Mouse (Mus musculus) heart, embryonic 15.5 days (tissue): Measurements from ENCODE around the gene Commd4. TPM values are rescaled to one million over a fixed set of nuclear protein-coding genes. Genes with fewer than 3 reads are reported as not detected.

Experiments used
- ATAC-seq: fragments of 200-750 bp; cut with Nextera tagmentation; replicated peaks from 2 replicates; pipeline ENCODE4 v1.8.0; 2017; ENCODE audit warnings: low read depth, moderate TSS enrichment; ENCODE audit not compliant: insufficient number of reproducible peaks, insufficient read depth, low FRiP score
- H3K27ac ChIP-seq: fragments of 300-500 bp; sonication (generic); 2 replicates; pipeline ENCODE4 v1.5.1; 2015; ENCODE audit warnings: mild to moderate bottlenecking, inconsistent platforms
- H3K27me3 ChIP-seq: fragments of 300-500 bp; sonication (generic); 2 replicates; pipeline ENCODE4 v1.6.1; 2015; ENCODE audit warnings: inconsistent platforms
- H3K36me3 ChIP-seq: fragments of 300-500 bp; sonication (generic); 2 replicates; pipeline ENCODE4 v1.6.1; 2015; ENCODE audit warnings: mild to moderate bottlenecking, inconsistent platforms
- H3K4me1 ChIP-seq: fragments of 300-500 bp; sonication (generic); replicated peaks from 2 replicates; pipeline ENCODE4 v1.6.1; 2015; ENCODE audit warnings: inconsistent platforms
- H3K4me2 ChIP-seq: fragments of 300-500 bp; sonication (generic); 2 replicates; pipeline ENCODE4 v1.6.1; 2015; ENCODE audit warnings: inconsistent platforms, mild to moderate bottlenecking, moderate library complexity
- H3K4me3 ChIP-seq: fragments of 300-500 bp; sonication (generic); 2 replicates; pipeline ENCODE4 v1.5.1; 2015; ENCODE audit warnings: mild to moderate bottlenecking, inconsistent platforms
- H3K9ac ChIP-seq: fragments of 300-500 bp; sonication (generic); 2 replicates; pipeline ENCODE4 v1.6.1; 2015; ENCODE audit warnings: mild to moderate bottlenecking, inconsistent platforms
- H3K9me3 ChIP-seq: fragments of 300-500 bp; sonication (generic); replicated peaks from 2 replicates; pipeline ENCODE4 v1.6.1; 2016; ENCODE audit warnings: inconsistent platforms
- WGBS: fragments of 180-500 bp; shearing (Covaris S2); methylation state at CpG from one replicate; pipeline ENCODE4 v1.1.7; 2015; ENCODE audit warnings: mixed read lengths; 5-methylcytosine and 5-hydroxymethylcytosine counted together
- polyA plus RNA-seq: library from polyadenylated mRNA; unstranded; fragments of >200 nt; fragmentation: Nextera tagmentation; extraction: Ambion mirVana; gene quantifications from 2 replicates; pipeline ENCODE4 v1.2.1, GENCODE M21; 2015

The Commd4 gene
- polyA plus RNA-seq, 1 experiment from 2014 or later, result 57.7 TPM

- 84% methylated on average over 8 of the region's 8 CpGs for WGBS
- no peak for ATAC-seq
- Histone ChIP-seq H3K4me2 (no peak overlapping the region), H3K27ac (no peak overlapping the region), H3K27me3 (no peaks in the 10 kb centered on the region), H3K36me3 (peaks cover 13% of the 10 kb centered on the region), H3K4me3 (peak overlapping the region; percentile 91; the same call in 1 of the 2 replicates), H3K9me3 (no peaks in the 10 kb centered on the region), H3K9ac (no peak overlapping the region), H3K4me1 (peaks cover 13% of the 10 kb centered on the region)
Observed at GRCm38 (mm10) chr9:57156823-57157222, 1.3 kb downstream of the Commd4 start.

GRCm38 (mm10) chr9:57156383-57156782 lies 1.7 kb downstream of the Commd4 start:
- Histone ChIP-seq H3K4me3 (no peak overlapping the region), H3K4me2 (no peak overlapping the region), H3K36me3 (peaks cover 13% of the 10 kb centered on the region), H3K4me1 (peaks cover 13% of the 10 kb centered on the region), H3K27me3 (no peaks in the 10 kb centered on the region), H3K9ac (no peak overlapping the region), H3K9me3 (no peaks in the 10 kb centered on the region), H3K27ac (no peak overlapping the region)
- ATAC-seq, result no peak
- 92% methylated on average over 7 of the region's 7 CpGs for WGBS

DNA sequence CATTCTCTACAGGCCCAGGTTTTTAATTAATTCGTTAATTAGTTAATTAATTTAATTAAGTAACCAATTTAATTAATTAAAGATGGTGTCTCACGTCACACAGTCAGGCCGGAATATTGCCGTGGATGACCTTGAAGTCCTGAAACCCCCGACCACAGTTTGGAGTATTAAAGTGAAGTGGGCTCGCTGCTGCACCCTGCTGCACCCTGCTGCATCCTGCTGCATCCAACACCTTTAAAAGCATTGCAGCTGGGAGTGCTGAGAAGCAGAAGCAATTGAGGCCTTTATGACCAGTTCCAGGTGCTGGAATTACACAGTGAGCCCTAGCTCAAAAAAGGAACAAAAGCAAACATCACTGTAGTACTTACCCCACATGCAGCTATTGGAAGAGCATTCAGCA lies 5.8 kb downstream of the Commd4 start:
- H3K27ac ChIP-seq, result no peak overlapping the region
- no peaks in the 10 kb centered on the region for H3K27me3 ChIP-seq
- H3K4me3 ChIP-seq, result no peak overlapping the region
- H3K36me3 ChIP-seq, result peaks cover 13% of the 10 kb centered on the region
- 49% methylated on average over 6 of the region's 6 CpGs for WGBS
- no peak overlapping the region for H3K9ac ChIP-seq
- H3K4me2 ChIP-seq, result no peak overlapping the region
- peaks cover 11% of the 10 kb centered on the region for H3K4me1 ChIP-seq
- H3K9me3 ChIP-seq, result no peaks in the 10 kb centered on the region
- ATAC-seq, result no peak

- Histone ChIP-seq H3K27me3 (no peaks in the 10 kb centered on the region), H3K4me3 (no peak overlapping the region), H3K9me3 (no peaks in the 10 kb centered on the region), H3K4me1 (peaks cover 13% of the 10 kb centered on the region), H3K27ac (no peak overlapping the region), H3K36me3 (peaks cover 7% of the 10 kb centered on the region), H3K9ac (no peak overlapping the region), H3K4me2 (no peak overlapping the region)
- 75% methylated on average over 5 of the region's 5 CpGs for WGBS
- no peak for ATAC-seq
Observed at GRCm38 (mm10) chr9:57150192-57150591, 7.9 kb downstream of the Commd4 start.

DNA sequence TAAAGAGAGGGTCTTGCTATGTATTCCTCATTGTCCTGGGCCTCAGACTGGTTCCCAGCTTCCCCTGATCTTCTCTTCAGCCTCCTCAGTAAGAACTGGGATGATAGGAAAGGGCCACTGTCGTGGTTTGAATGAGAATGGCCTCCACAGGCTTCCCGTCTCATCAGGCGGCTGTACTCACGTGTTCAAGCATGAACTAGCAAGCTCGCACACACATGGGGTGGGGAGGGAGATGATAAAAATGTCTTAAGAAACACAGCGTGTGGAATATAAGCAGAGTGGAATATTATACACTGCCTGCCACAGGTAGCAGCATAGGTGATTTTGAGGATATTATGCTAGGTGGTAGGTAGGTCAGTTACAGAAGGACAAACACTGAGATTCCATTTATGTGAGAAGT lies 9.1 kb downstream of the Commd4 start:
- Histone ChIP-seq H3K4me3 (peak overlapping the region; percentile 63; the same call in 1 of the 2 replicates), H3K9me3 (no peaks in the 10 kb centered on the region), H3K27ac (peak overlapping the region; percentile 87; the same call in 1 of the 2 replicates), H3K4me1 (peaks cover 13% of the 10 kb centered on the region), H3K36me3 (no peaks in the 10 kb centered on the region), H3K4me2 (peak overlapping the region; percentile 87), H3K27me3 (no peaks in the 10 kb centered on the region), H3K9ac (no peak overlapping the region; the same call in 1 of the 2 replicates)
- WGBS, result 75% methylated on average over 6 of the region's 6 CpGs
- no peak for ATAC-seq

GRCm38 (mm10) chr9:57148144-57148878 lies 9.8 kb downstream of the Commd4 start, which contains the start of gene Neil1:
Gene Neil1, minus strand, starts transcription at chr9:57148305.
- no peaks in the 10 kb centered on the region for H3K27me3 ChIP-seq
- peak within 1 kb of the TSS; percentile 87 for H3K27ac ChIP-seq
- peak; percentile 89 for ATAC-seq
- no peaks in the 10 kb centered on the region for H3K9me3 ChIP-seq
- H3K9ac ChIP-seq, result peak within 1 kb of the TSS; percentile 74
- WGBS, result 1% methylated on average over 27 of the region's 27 CpGs
- peak within 1 kb of the TSS; percentile 63 for H3K4me3 ChIP-seq
- H3K4me2 ChIP-seq, result peak within 1 kb of the TSS; percentile 87
- no peaks in the 10 kb centered on the region; the same call in 1 of the 2 replicates for H3K36me3 ChIP-seq
- peaks cover 13% of the 10 kb centered on the region for H3K4me1 ChIP-seq

GRCm38 (mm10) chr9:57147205-57148143 lies 10.7 kb downstream of the Commd4 start:
- no peaks in the 10 kb centered on the region; the same call in 1 of the 2 replicates for H3K36me3 ChIP-seq
- H3K4me3 ChIP-seq, result peak overlapping the region; percentile 63
- ATAC-seq, result no peak
- peak overlapping the region; percentile 87 for H3K27ac ChIP-seq
- peak overlapping the region; percentile 74 for H3K9ac ChIP-seq
- H3K4me2 ChIP-seq, result peak overlapping the region; percentile 87
- 7% methylated on average over 19 of the region's 19 CpGs for WGBS
- no peaks in the 10 kb centered on the region for H3K27me3 ChIP-seq
- no peaks in the 10 kb centered on the region for H3K9me3 ChIP-seq
- H3K4me1 ChIP-seq, result peaks cover 13% of the 10 kb centered on the region

GRCm38 (mm10) chr9:57146451-57147066 lies 11.6 kb downstream of the Commd4 start:
- peaks cover 7% of the 10 kb centered on the region for H3K36me3 ChIP-seq
- H3K4me1 ChIP-seq, result peaks cover 17% of the 10 kb centered on the region
- 86% methylated on average over 17 of the region's 17 CpGs for WGBS
- H3K9me3 ChIP-seq, result no peaks in the 10 kb centered on the region
- no peak for ATAC-seq
- no peak overlapping the region for H3K9ac ChIP-seq
- H3K4me2 ChIP-seq, result peak overlapping the region; percentile 87; the same call in 1 of the 2 replicates
- no peaks in the 10 kb centered on the region for H3K27me3 ChIP-seq
- H3K4me3 ChIP-seq, result no peak overlapping the region
- no peak overlapping the region for H3K27ac ChIP-seq

DNA sequence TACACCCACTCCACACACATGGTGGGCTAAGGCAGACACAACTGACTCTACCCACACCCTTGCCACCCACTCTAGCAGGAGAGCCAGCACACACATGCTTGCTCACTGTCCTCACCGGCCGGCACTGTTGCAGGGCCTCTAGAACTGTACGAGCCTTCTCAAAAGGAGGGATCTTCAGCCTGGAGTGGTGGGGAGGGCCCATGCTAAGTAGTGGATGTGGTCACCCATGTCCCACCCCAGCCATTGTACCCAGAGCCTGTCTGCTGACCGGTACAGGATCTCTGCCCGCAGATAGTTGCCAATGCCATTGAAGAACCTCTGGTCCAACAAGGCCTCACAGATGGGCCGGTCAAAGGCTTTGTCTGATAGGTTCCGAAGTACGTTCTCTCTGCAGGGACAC lies 13.3 kb downstream of the Commd4 start:
- Histone ChIP-seq H3K27ac (no peak overlapping the region), H3K9ac (no peak overlapping the region), H3K4me1 (peaks cover 17% of the 10 kb centered on the region), H3K4me2 (no peak overlapping the region), H3K4me3 (no peak overlapping the region), H3K9me3 (no peaks in the 10 kb centered on the region), H3K36me3 (peaks cover 24% of the 10 kb centered on the region), H3K27me3 (no peaks in the 10 kb centered on the region)
- ATAC-seq, result no peak
- 88% methylated on average over 8 of the region's 8 CpGs for WGBS

DNA sequence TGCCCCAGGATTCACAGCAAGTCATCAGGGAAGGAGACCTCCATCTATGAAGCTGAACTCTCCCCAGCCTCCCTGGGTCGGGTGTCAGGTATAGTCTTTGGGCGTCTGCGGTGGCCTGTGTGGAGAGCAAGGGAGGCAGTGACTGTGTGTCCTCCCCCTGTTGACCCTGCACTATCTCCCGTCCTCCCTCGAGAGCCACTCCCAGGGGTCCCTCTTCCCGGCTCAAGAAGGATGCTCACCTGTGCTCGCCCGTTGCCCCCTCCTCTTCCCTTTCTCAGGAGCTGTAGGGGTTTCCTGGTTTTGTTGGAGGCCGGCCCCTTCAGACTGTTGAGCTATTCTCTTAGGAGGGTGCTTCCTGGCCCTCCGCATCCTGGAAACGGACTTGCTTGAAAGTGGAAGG lies 14.9 kb downstream of the Commd4 start:
- no peak overlapping the region for H3K4me2 ChIP-seq
- no peaks in the 10 kb centered on the region for H3K27me3 ChIP-seq
- no peak overlapping the region for H3K27ac ChIP-seq
- WGBS, result 78% methylated on average over 11 of the region's 11 CpGs
- peaks cover 38% of the 10 kb centered on the region for H3K36me3 ChIP-seq
- no peak overlapping the region for H3K9ac ChIP-seq
- H3K4me3 ChIP-seq, result no peak overlapping the region
- peaks cover 13% of the 10 kb centered on the region for H3K4me1 ChIP-seq
- no peaks in the 10 kb centered on the region for H3K9me3 ChIP-seq
- ATAC-seq, result no peak
